Mouse (Mus musculus): ENCODE measurements around the gene Ube2z.
A peak's percentile ranks its signal among the peaks of the same experiment; 100 is the strongest.

The Ube2z gene

GRCm38 (mm10) chr11:96058309-96058708, 6.9 kb downstream of the Ube2z start:
- DNase-seq (ENCODE audit: low read depth, low spot score): no peak

- no peak for DNase-seq (ENCODE audit: low read depth, low spot score)
These were observed 14.3 kb downstream of the Ube2z start for GRCm38 (mm10) chr11:96050854-96051253.

GRCm38 (mm10) chr11:96049939-96050338, 15.2 kb downstream of the Ube2z start:
- DNase-seq (ENCODE audit: low read depth, low spot score): no peak

- DNase-seq (ENCODE audit: low read depth, low spot score): no peak
These were observed 17.5 kb downstream of the Ube2z start for GRCm38 (mm10) chr11:96047469-96048373.

- DNase-seq (ENCODE audit: low read depth, low spot score): no peak
These were observed 18.4 kb downstream of the Ube2z start for GRCm38 (mm10) chr11:96046793-96047192.

- no peak for DNase-seq (ENCODE audit: low read depth, low spot score)
These were observed 19.2 kb downstream of the Ube2z start for GRCm38 (mm10) chr11:96046028-96046427.

- DNase-seq (ENCODE audit: low read depth, low spot score): no peak
These were observed 20.2 kb downstream of the Ube2z start for GRCm38 (mm10) chr11:96044803-96045567.

GRCm38 (mm10) chr11:96038560-96038959, 26.6 kb downstream of the Ube2z start:
- no peak for DNase-seq (ENCODE audit: low read depth, low spot score)

GRCm38 (mm10) chr11:96037499-96037898, 27.7 kb downstream of the Ube2z start:
- no peak for DNase-seq (ENCODE audit: low read depth, low spot score)

- DNase-seq (ENCODE audit: low read depth, low spot score): peak; percentile 5
These were observed 30.1 kb downstream of the Ube2z start for GRCm38 (mm10) chr11:96035133-96035532.

- DNase-seq (ENCODE audit: low read depth, low spot score): peak; percentile 88
These were observed 30.6 kb downstream of the Ube2z start, which contains the start of gene Snf8 for GRCm38 (mm10) chr11:96034596-96035052. Snf8 (plus strand) TSS chr11:96034885.

- DNase-seq (ENCODE audit: low read depth, low spot score): no peak
These were observed 31.1 kb downstream of the Ube2z start for GRCm38 (mm10) chr11:96034116-96034515.

GRCm38 (mm10) chr11:96033264-96033663, 31.9 kb downstream of the Ube2z start:
- DNase-seq (ENCODE audit: low read depth, low spot score): no peak

- DNase-seq (ENCODE audit: low read depth, low spot score): no peak
These were observed 33.5 kb downstream of the Ube2z start for GRCm38 (mm10) chr11:96031701-96032100.

GRCm38 (mm10) chr11:96030571-96030970, 34.6 kb downstream of the Ube2z start:
- no peak for DNase-seq (ENCODE audit: low read depth, low spot score)

- DNase-seq (ENCODE audit: low read depth, low spot score): no peak
These were observed 37.1 kb downstream of the Ube2z start for GRCm38 (mm10) chr11:96028130-96028529.

- no peak for DNase-seq (ENCODE audit: low read depth, low spot score)
These were observed 44.6 kb downstream of the Ube2z start for GRCm38 (mm10) chr11:96020622-96021021.

- no peak for DNase-seq (ENCODE audit: low read depth, low spot score)
These were observed 47.2 kb downstream of the Ube2z start for GRCm38 (mm10) chr11:96017941-96018351.

- DNase-seq (ENCODE audit: low read depth, low spot score): no peak
These were observed 49.8 kb downstream of the Ube2z start for GRCm38 (mm10) chr11:96015421-96015820.

- DNase-seq (ENCODE audit: low read depth, low spot score): no peak
These were observed 53.2 kb downstream of the Ube2z start for GRCm38 (mm10) chr11:96011982-96012381.

GRCm38 (mm10) chr11:96008827-96009226, 56.4 kb downstream of the Ube2z start:
- no peak for DNase-seq (ENCODE audit: low read depth, low spot score)

GRCm38 (mm10) chr11:96007516-96008235, 57.5 kb downstream of the Ube2z start:
- no peak for DNase-seq (ENCODE audit: low read depth, low spot score)
